ENCODE assay signal across 8 mouse cellular contexts in genomic region chr7:25035916-25036315, GRCm38 (mm10). TPM values are rescaled to one million over a fixed set of nuclear protein-coding genes. Genes with fewer than 3 reads are reported as not detected.
DNase-seq lines count a peak whose midpoint lies in the region; ATAC-seq and TF ChIP-seq lines count a peak whose summit lies in the region.

No protein-coding gene starts in this region.

- H3K27me3 ChIP-seq in liver, embryonic 12.5 days (replicated peaks): no peaks in the 10 kb centered on the region
- H3K27me3 ChIP-seq in hindbrain, postnatal 0 days (ENCODE audit: insufficient read depth, low read length): no peaks in the 10 kb centered on the region
- no peaks in the 10 kb centered on the region for H3K27me3 ChIP-seq in limb, embryonic 11.5 days (ENCODE audit: control insufficient read depth, insufficient read depth, low read length)

- no peak for ATAC-seq in liver, embryonic 12.5 days
- no peak for ATAC-seq in hindbrain, postnatal 0 days
- no peak for ATAC-seq in limb, embryonic 11.5 days (ENCODE audit: insufficient number of reproducible peaks, low FRiP score, low TSS enrichment, low read depth)

- no peak overlapping the region for H3K27ac ChIP-seq in liver, embryonic 12.5 days
- H3K27ac ChIP-seq in hindbrain, postnatal 0 days: peak overlapping the region; percentile 49; the same call in 1 of the 2 replicates
- H3K27ac ChIP-seq in limb, embryonic 11.5 days (replicated peaks; ENCODE audit: low read depth, low read length): no peak overlapping the region

- TF ChIP-seq CTCF in hindbrain, postnatal 0 days (IDR thresholded peaks at IDR 0.05; ENCODE audit: low read depth): peak; percentile 93

- H3K36me3 ChIP-seq in liver, embryonic 12.5 days: peaks cover 32% of the 10 kb centered on the region; the same call in 1 of the 2 replicates
- H3K36me3 ChIP-seq in hindbrain, postnatal 0 days (ENCODE audit: insufficient read depth, low read length): peaks cover 28% of the 10 kb centered on the region
- H3K36me3 ChIP-seq in limb, embryonic 11.5 days (ENCODE audit: control insufficient read depth, insufficient read depth, low read length): peaks cover 3% of the 10 kb centered on the region

- DNase-seq in liver: peak; percentile 72
- DNase-seq in adrenal gland, postnatal 10 days: peak; percentile 81
- DNase-seq in embryo, embryonic 11.5 days (ENCODE audit: low read depth, low spot score): peak; percentile 48
- peak; percentile 87 for DNase-seq in hindbrain, postnatal 0 days (ENCODE audit: low spot score)
- DNase-seq in limb, embryonic 11.5 days (ENCODE audit: low spot score): peak; percentile 86
- DNase-seq in ovary, postnatal 36 days (ENCODE audit: low spot score): peak; percentile 51
- peak; percentile 40 to 79 for DNase-seq in thymus, postnatal 10 days (ENCODE audit: low spot score in 2 of 2)

- H3K9me3 ChIP-seq in liver, embryonic 12.5 days (replicated peaks): no peaks in the 10 kb centered on the region
- H3K9me3 ChIP-seq in hindbrain, postnatal 0 days (ENCODE audit: low read length): no peaks in the 10 kb centered on the region
- H3K9me3 ChIP-seq in limb, embryonic 11.5 days (ENCODE audit: control insufficient read depth, low read length): no peaks in the 10 kb centered on the region

- H3K9ac ChIP-seq in liver, embryonic 12.5 days: no peak overlapping the region
- no peak overlapping the region for H3K9ac ChIP-seq in hindbrain, postnatal 0 days (replicated peaks; ENCODE audit: low read length)
- no peak overlapping the region for H3K9ac ChIP-seq in limb, embryonic 11.5 days (ENCODE audit: low read length)

- H3K4me1 ChIP-seq in liver, embryonic 12.5 days: no peaks in the 10 kb centered on the region
- H3K4me1 ChIP-seq in hindbrain, postnatal 0 days (ENCODE audit: insufficient read depth, low read length): no peaks in the 10 kb centered on the region
- H3K4me1 ChIP-seq in limb, embryonic 11.5 days (ENCODE audit: control insufficient read depth, insufficient read depth, low read length): no peaks in the 10 kb centered on the region

- no peak overlapping the region for H3K4me2 ChIP-seq in liver, embryonic 12.5 days
- no peak overlapping the region for H3K4me2 ChIP-seq in hindbrain, postnatal 0 days (ENCODE audit: low read depth, low read length)
- H3K4me2 ChIP-seq in limb, embryonic 11.5 days (ENCODE audit: low read depth, severe bottlenecking): no peak overlapping the region

- no peak overlapping the region for H3K4me3 ChIP-seq in liver, embryonic 12.5 days
- no peak overlapping the region for H3K4me3 ChIP-seq in hindbrain, postnatal 0 days (ENCODE audit: low read length)
- H3K4me3 ChIP-seq in limb, embryonic 11.5 days (ENCODE audit: low read depth, low read length): no peak overlapping the region

- 47% methylated on average over 7 of the region's 7 CpGs for WGBS in liver, embryonic 12.5 days (ENCODE audit: insufficient replicate concordance)
- WGBS in hindbrain, postnatal 0 days: 50% methylated on average over 7 of the region's 7 CpGs
- 53% methylated on average over 7 of the region's 7 CpGs for WGBS in limb, embryonic 11.5 days

RNA-seq across cellular contexts. Expression of gene Atp1a3, which starts 30.2 kb away (rescaled TPM):
- polyA plus RNA-seq in liver, embryonic 12.5 days (2016; fragmentation: Nextera tagmentation; extraction: Ambion mirVana): 0.45 and 0.50 TPM in 2 replicates
- total RNA-seq in adrenal gland, postnatal 10 days (2021): 10 to 100 TPM; 26.2 to 42.2 TPM
- total RNA-seq in hindbrain, postnatal 0 days (2014; rRNA removed): 572 and 588 TPM in 2 replicates
- polyA plus RNA-seq in hindbrain, postnatal 0 days (2015; fragmentation: Nextera tagmentation; extraction: Ambion mirVana): 649 and 730 TPM in 2 replicates
- 0.13 and 0.23 TPM in 2 replicates for polyA plus RNA-seq in limb, embryonic 11.5 days (2014; fragmentation: Nextera tagmentation; extraction: Ambion mirVana)

RNA-seq across cellular contexts. Expression of gene Grik5, which starts 36.2 kb away (rescaled TPM):
- 2.5 and 3.0 TPM in 2 replicates for polyA plus RNA-seq in liver, embryonic 12.5 days (2016; fragmentation: Nextera tagmentation; extraction: Ambion mirVana)
- total RNA-seq in adrenal gland, postnatal 10 days (2021): 10 to 100 TPM; 16.1 to 25.3 TPM
- total RNA-seq in hindbrain, postnatal 0 days (2014; rRNA removed): 141 and 142 TPM in 2 replicates
- polyA plus RNA-seq in hindbrain, postnatal 0 days (2015; fragmentation: Nextera tagmentation; extraction: Ambion mirVana): 14.6 and 14.8 TPM in 2 replicates
- polyA plus RNA-seq in limb, embryonic 11.5 days (2014; fragmentation: Nextera tagmentation; extraction: Ambion mirVana): 9.7 and 10.0 TPM in 2 replicates

RNA-seq across cellular contexts. Expression of gene Zfp574, which starts 36.5 kb away (rescaled TPM):
- polyA plus RNA-seq in liver, embryonic 12.5 days (2016; fragmentation: Nextera tagmentation; extraction: Ambion mirVana): 14.4 and 15.7 TPM in 2 replicates
- 10 to 100 TPM; 18.3 to 18.5 TPM for total RNA-seq in adrenal gland, postnatal 10 days (2021)
- total RNA-seq in hindbrain, postnatal 0 days (2014; rRNA removed): 38.4 and 40.4 TPM in 2 replicates
- 23.7 and 26.3 TPM in 2 replicates for polyA plus RNA-seq in hindbrain, postnatal 0 days (2015; fragmentation: Nextera tagmentation; extraction: Ambion mirVana)
- polyA plus RNA-seq in limb, embryonic 11.5 days (2014; fragmentation: Nextera tagmentation; extraction: Ambion mirVana): 28.1 and 30.1 TPM in 2 replicates

Comparison
In these comparisons a context has a peak if more than half of its experiments do, and no peak if none do; other contexts are left out.
1. RNA of gene Atp1a3, which starts 30.2 kb away (polyA plus RNA-seq): 649 to 730 TPM in hindbrain, postnatal 0 days; 0.45 to 0.50 TPM in liver, embryonic 12.5 days and 0.13 to 0.23 TPM in limb, embryonic 11.5 days; every median in the first group is over 100 times any median in the second.
2. Peak in every context shown above with its lines, with median percentiles within 50 percentile points of each other: DNase-seq.